Mouse (Mus musculus) lung, postnatal 0 days (tissue): ENCODE measurements at regions not wholly inside any gene's neighbourhood (a gene's known extent, or its start where the extent isn't known, plus 50 kb on each side); places are given as distances from the start of the nearest gene placed in this dataset.

Source experiments
- CTCF ChIP-seq: IDR thresholded peaks from 2 replicates; pipeline ENCODE4 v1.5.1; 2016; ENCODE audit warnings: antibody characterized with exemption, mild to moderate bottlenecking
- EP300 ChIP-seq: IDR thresholded peaks from 2 replicates; pipeline ENCODE4 v1.6.1; 2016; ENCODE audit warnings: antibody characterized with exemption, mild to moderate bottlenecking, control low read depth

DNA sequence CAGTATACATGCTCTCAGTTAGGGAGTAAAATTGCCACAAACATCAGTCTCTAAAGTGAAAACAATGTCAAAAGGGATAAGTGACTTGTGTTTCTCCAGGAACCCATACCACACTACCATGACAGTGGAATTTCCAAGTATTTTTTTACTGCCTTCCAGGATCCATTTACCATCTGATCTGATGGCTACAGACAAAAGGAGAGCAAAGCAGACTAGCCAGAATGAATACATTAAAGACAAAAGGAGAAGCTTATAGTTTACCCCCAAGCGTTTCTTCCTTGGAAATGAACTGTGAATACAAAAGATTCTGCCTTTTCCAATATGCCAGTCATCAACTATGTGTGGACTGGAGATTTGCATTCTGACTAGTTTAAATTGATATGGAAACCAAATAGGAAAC, 317.7 kb downstream of the Gabrg2 start:
- no peak for TF ChIP-seq CTCF
- no peak for TF ChIP-seq EP300
